Mouse (Mus musculus) G1E (cell line): ENCODE data around the gene Gpx2. TPM values are rescaled to one million over a fixed set of nuclear protein-coding genes. Genes with fewer than 3 reads are reported as not detected.

Experiments
- ATAC-seq: 2 replicates; pipeline ENCODE4 v1.8.0; 2016; ENCODE audit warnings: mild to moderate bottlenecking; ENCODE audit not compliant: insufficient number of reproducible peaks, poor library complexity, low FRiP score, severe bottlenecking; ENCODE audit errors: extremely low read depth
- DNase-seq: peaks from one replicate; pipeline ENCODE4 v3.0.0; 2012; ENCODE audit warnings: low spot score
- H3K27me3 ChIP-seq: 2 replicates; pipeline ENCODE4 v1.6.1; 2012; ENCODE audit warnings: mild to moderate bottlenecking, low read length, inconsistent platforms; ENCODE audit not compliant: insufficient read depth
- H3K36me3 ChIP-seq: replicated peaks from 2 replicates; pipeline ENCODE3; 2012; ENCODE audit warnings: mild to moderate bottlenecking, inconsistent platforms
- H3K4me1 ChIP-seq: 2 replicates; pipeline ENCODE4 v1.6.1; 2012; ENCODE audit warnings: low read depth, low read length, inconsistent platforms, mixed read lengths; ENCODE audit not compliant: insufficient read depth
- H3K4me3 ChIP-seq: 2 replicates; pipeline ENCODE4 v1.5.1; 2012; ENCODE audit warnings: low read depth, mild to moderate bottlenecking, inconsistent platforms, low read length, moderate library complexity, mixed read lengths
- H3K9me3 ChIP-seq: replicated peaks from 2 replicates; pipeline ENCODE4 v1.6.1; 2012; ENCODE audit warnings: inconsistent platforms
- CTCF ChIP-seq: IDR thresholded peaks from 2 replicates; pipeline ENCODE4 v1.5.1; 2012; ENCODE audit warnings: low read depth, low read length, inconsistent platforms, mixed read lengths
- GATA1 ChIP-seq: IDR thresholded peaks from 2 replicates; pipeline ENCODE4 v1.6.1; 2012; ENCODE audit warnings: borderline replicate concordance, low read length, inconsistent platforms, mixed read lengths
- GATA2 ChIP-seq: IDR thresholded peaks from 2 replicates; pipeline ENCODE4 v1.6.1; 2012; ENCODE audit warnings: low read depth, low read length, inconsistent platforms, borderline replicate concordance
- POLR2AphosphoS5 ChIP-seq: IDR thresholded peaks from 2 replicates; pipeline ENCODE4 v1.6.1; 2012; ENCODE audit warnings: low read depth, low read length, inconsistent platforms; ENCODE audit not compliant: insufficient replicate concordance
- TAL1 ChIP-seq: conservative IDR thresholded peaks from 2 replicates; pipeline ENCODE4 v1.6.1; 2012; ENCODE audit warnings: low read depth, low read length, inconsistent platforms, mixed read lengths
- polyA plus RNA-seq: library from polyadenylated mRNA; stranded (reverse); fragments of >175 nt; gene quantifications from 2 replicates; pipeline ENCODE4 v1.2.3, GENCODE M21; 2012
- total RNA-seq, 2 experiments: library from RNA; stranded (forward) in 1 of 2; stranded (reverse) in 1 of 2; fragments of 200-1000 nt in 1 of 2; fragments of >200 nt in 1 of 2; fragmentation: Nextera tagmentation in 1 of 2; gene quantifications; 2 replicates each; pipeline ENCODE4 v1.2.3; 2014 to 2017

The Gpx2 gene
- total and polyA plus RNA-seq, 3 experiments: 0.22 TPM; not detected in 2

GRCm38 (mm10) chr12:76818120-76818519 lies 22.8 kb upstream of the Gpx2 start:
- no peak for DNase-seq

DNA sequence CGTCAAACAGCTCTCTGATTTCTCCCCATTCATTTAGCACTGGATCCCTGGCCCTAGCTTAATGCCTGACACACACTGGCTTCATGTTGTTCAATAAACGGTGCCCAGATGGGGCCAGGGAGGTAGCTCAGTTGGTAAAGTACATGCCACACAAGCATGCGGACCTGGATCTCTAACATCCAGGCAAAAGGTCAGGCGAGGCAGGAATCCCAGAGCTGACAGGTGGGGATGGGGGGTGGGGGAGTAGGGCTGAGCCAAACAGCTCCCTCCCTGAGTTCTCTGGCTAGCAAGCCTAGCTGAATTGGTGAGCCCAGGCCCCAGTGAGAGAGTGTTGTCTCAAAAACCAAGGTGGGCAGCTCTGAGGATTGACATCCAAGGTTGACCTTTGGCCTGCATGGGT lies 21.8 kb upstream of the Gpx2 start:
- ATAC-seq (no peak), DNase-seq (no peak)
- H3K9me3 ChIP-seq: peaks cover 4% of the 10 kb centered on the region
- H3K4me1 ChIP-seq: peaks cover 5% of the 10 kb centered on the region; the same call in 1 of the 2 replicates
- no peak for TF ChIP-seq GATA1
- TF ChIP-seq CTCF: no peak
- no peak for TF ChIP-seq POLR2AphosphoS5
- TF ChIP-seq GATA2: no peak
- TF ChIP-seq TAL1: no peak
- H3K36me3 ChIP-seq: no peaks in the 10 kb centered on the region
- no peak overlapping the region for H3K4me3 ChIP-seq
- peaks cover 92% of the 10 kb centered on the region for H3K27me3 ChIP-seq

More at GRCm38 (mm10) chr12:76818120-76818519, 22.8 kb upstream of the Gpx2 start:
- peaks cover 5% of the 10 kb centered on the region; the same call in 1 of the 2 replicates for H3K4me1 ChIP-seq
- H3K27me3 ChIP-seq: peaks cover 93% of the 10 kb centered on the region
- no peak for TF ChIP-seq TAL1
- ATAC-seq: no peak
- H3K4me3 ChIP-seq: no peak overlapping the region
- H3K36me3 ChIP-seq: no peaks in the 10 kb centered on the region
- peaks cover 10% of the 10 kb centered on the region for H3K9me3 ChIP-seq

GRCm38 (mm10) chr12:76816720-76817119 lies 21.4 kb upstream of the Gpx2 start:
- ATAC-seq (no peak), DNase-seq (no peak)
- no peak for TF ChIP-seq GATA2
- TF ChIP-seq CTCF: no peak
- no peak for TF ChIP-seq GATA1
- no peak for TF ChIP-seq TAL1
- TF ChIP-seq POLR2AphosphoS5: no peak
- Histone ChIP-seq H3K4me3 (no peak overlapping the region), H3K9me3 (no peaks in the 10 kb centered on the region), H3K4me1 (peaks cover 5% of the 10 kb centered on the region; the same call in 1 of the 2 replicates), H3K27me3 (peaks cover 87% of the 10 kb centered on the region), H3K36me3 (no peaks in the 10 kb centered on the region)

- ATAC-seq (no peak), DNase-seq (no peak)
- Histone ChIP-seq H3K4me1 (peaks cover 5% of the 10 kb centered on the region; the same call in 1 of the 2 replicates), H3K36me3 (no peaks in the 10 kb centered on the region), H3K27me3 (peaks cover 82% of the 10 kb centered on the region), H3K9me3 (no peaks in the 10 kb centered on the region), H3K4me3 (no peak overlapping the region)
- no peak for TF ChIP-seq TAL1
- no peak for TF ChIP-seq POLR2AphosphoS5
- TF ChIP-seq CTCF: no peak
- TF ChIP-seq GATA2: no peak
- TF ChIP-seq GATA1: no peak
These were observed 18.8 kb upstream of the Gpx2 start for GRCm38 (mm10) chr12:76814120-76814519.

- no peak for ATAC-seq
- peaks cover 5% of the 10 kb centered on the region; the same call in 1 of the 2 replicates for H3K4me1 ChIP-seq
- no peaks in the 10 kb centered on the region for H3K36me3 ChIP-seq
- no peak for DNase-seq
- no peaks in the 10 kb centered on the region for H3K9me3 ChIP-seq
- H3K4me3 ChIP-seq: no peak overlapping the region
- peaks cover 76% of the 10 kb centered on the region for H3K27me3 ChIP-seq
- TF ChIP-seq POLR2AphosphoS5 (no peak), TAL1 (no peak), GATA1 (no peak), GATA2 (no peak), CTCF (no peak)
These were observed 18.2 kb upstream of the Gpx2 start for GRCm38 (mm10) chr12:76813543-76813942.

DNA sequence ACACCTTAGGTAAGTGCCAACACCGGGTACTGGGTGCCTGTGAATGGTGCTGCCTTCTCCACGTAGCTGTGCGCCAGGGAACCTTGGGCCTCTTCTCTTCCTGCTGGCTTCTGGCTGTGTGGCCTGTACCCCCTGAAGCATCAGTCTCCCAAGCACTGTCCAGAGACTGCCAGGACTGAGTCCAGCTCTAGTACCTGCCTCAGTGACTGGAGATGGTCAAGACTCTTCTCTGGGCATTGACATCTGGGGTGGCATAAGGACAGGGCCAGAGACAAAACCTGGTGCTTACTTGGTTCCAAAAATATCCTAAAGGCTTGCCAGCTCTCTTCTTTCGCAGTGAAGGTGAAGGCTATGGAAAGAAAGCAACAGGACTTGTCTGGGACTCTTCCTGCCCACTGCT lies 15.7 kb upstream of the Gpx2 start:
- Histone ChIP-seq H3K27me3 (peaks cover 68% of the 10 kb centered on the region), H3K4me1 (peaks cover 3% of the 10 kb centered on the region; the same call in 1 of the 2 replicates), H3K4me3 (no peak overlapping the region), H3K9me3 (no peaks in the 10 kb centered on the region), H3K36me3 (no peaks in the 10 kb centered on the region)
- no peak for DNase-seq
- TF ChIP-seq GATA2 (no peak), GATA1 (no peak), TAL1 (no peak), CTCF (no peak), POLR2AphosphoS5 (no peak)
- no peak for ATAC-seq

DNA sequence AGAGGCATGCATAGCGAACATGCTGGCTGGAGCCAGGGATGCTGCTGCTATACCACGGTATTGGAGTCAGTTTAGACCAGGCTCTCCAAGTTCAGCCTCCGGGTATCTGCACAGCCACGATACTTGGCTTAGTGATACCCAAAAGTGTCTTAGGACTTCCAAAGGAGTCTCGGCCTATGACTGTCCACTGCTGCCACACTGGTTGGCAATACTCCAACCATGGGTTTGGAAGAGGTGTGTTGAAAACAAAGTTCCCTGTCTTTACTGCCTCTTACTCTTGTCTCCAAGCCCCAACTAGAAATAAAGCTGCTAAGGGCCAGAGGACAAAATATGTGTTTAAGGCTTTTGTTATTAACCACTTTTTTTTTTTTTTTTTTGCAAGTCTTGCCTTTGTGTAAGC lies 15.1 kb upstream of the Gpx2 start:
- no peak for ATAC-seq
- Histone ChIP-seq H3K4me3 (no peak overlapping the region), H3K27me3 (peaks cover 69% of the 10 kb centered on the region), H3K9me3 (no peaks in the 10 kb centered on the region), H3K36me3 (no peaks in the 10 kb centered on the region), H3K4me1 (peaks cover 3% of the 10 kb centered on the region; the same call in 1 of the 2 replicates)
- no peak for DNase-seq
- TF ChIP-seq GATA2: no peak
- no peak for TF ChIP-seq CTCF
- TF ChIP-seq GATA1: no peak
- no peak for TF ChIP-seq TAL1
- no peak for TF ChIP-seq POLR2AphosphoS5
